Comparison of ENCODE assay signal across 15 mouse cellular contexts in the genomic region with DNA sequence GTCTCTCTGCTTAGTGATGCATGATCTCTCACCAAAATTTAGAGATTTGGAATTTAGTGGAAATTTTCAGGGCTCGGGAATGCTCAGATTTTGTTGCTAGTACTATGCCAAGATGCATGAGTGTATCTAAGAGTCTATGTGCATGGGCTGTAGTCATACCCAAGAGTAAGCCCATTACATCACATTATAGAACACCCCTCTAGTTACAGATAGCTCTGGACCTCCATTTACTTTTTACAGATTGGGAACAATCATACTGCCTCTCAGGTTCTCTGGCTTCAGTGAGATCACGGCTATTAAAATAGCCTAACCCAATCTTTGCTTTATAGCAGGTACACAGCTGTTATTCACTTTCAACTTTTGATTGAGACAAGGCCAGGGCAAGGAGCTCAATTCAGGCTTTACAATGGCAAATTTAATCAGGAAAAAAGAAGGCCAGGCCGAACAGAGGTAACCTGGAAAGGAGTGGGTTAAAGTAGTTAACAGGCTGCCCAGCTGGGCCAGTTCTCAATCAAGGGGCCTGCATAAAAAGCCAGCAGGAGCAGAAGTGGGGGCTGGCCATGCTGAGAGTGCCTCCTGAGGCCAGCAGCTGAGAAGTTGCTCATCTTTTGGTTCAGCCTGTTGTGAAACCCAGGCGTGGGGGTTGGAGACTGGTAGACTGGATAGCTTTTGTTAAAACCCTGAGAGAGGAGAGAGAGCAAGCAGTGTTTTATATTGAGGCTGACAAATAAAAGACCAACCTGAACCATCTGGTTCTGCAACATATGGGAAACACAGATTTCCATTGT.
A peak's percentile ranks its signal among the peaks of the same experiment; 100 is the strongest.
DNase-seq lines count a peak whose midpoint lies in the region; ATAC-seq and TF ChIP-seq lines count a peak whose summit lies in the region.
"Had no signal": no experiment of that assay in that cellular context is flagged by ENCODE, and none has a peak within 500 bp of the region (broad histone marks: within the 10 kb centered on the region; RNA-seq: fewer than 3 reads in every experiment).

No protein-coding gene starts in this region.

- no peak for TF ChIP-seq CTCF in brain, embryonic 14.5 days (IDR thresholded peaks at IDR 0.05; ENCODE audit: borderline replicate concordance, extremely low read depth, insufficient read depth, insufficient read length)
- no peak for TF ChIP-seq CTCF in cerebellum, adult 2 months (IDR thresholded peaks at IDR 0.05; ENCODE audit: borderline replicate concordance, insufficient read depth, low read depth, low read length)

- H3K4me1 ChIP-seq in forebrain, embryonic 13.5 days, result peaks cover 21% of the 10 kb centered on the region
- H3K4me1 ChIP-seq in midbrain, embryonic 12.5 days, result peaks cover 29% of the 10 kb centered on the region
- H3K4me1 ChIP-seq in cerebellum, adult 2 months (ENCODE audit: control insufficient read depth, insufficient read depth, low read length), result no peaks in the 10 kb centered on the region
- H3K4me1 ChIP-seq: heart, embryonic 15.5 days; liver, embryonic 12.5 days had no signal

- ATAC-seq in forebrain, embryonic 13.5 days, result peak; percentile 68; the same call in 1 of the 2 replicates
- ATAC-seq in midbrain, embryonic 12.5 days (ENCODE audit: low FRiP score, low read depth), result peak; percentile 72
- ATAC-seq: liver, embryonic 12.5 days had no signal

- TF ChIP-seq POLR2A in brain, embryonic 14.5 days (IDR thresholded peaks at IDR 0.05; ENCODE audit: borderline replicate concordance, extremely low read depth, insufficient read depth, insufficient read length, poor library complexity, severe bottlenecking), result no peak
- TF ChIP-seq POLR2A in cerebellum, adult 2 months (IDR thresholded peaks at IDR 0.05; ENCODE audit: borderline replicate concordance, insufficient read depth, low read length), result no peak

- 23% methylated on average over 4 of the region's 4 CpGs for WGBS in forebrain, embryonic 13.5 days
- WGBS in midbrain, embryonic 12.5 days, result 33% methylated on average over 4 of the region's 4 CpGs
- WGBS in cerebellum, adult 2 months, result 35% methylated on average over 4 of the region's 4 CpGs

- no peak overlapping the region for H3K27ac ChIP-seq in forebrain, embryonic 13.5 days
- H3K27ac ChIP-seq in midbrain, embryonic 12.5 days (replicated peaks), result peak overlapping the region; percentile 46
- no peak overlapping the region for H3K27ac ChIP-seq in cerebellum, adult 2 months (ENCODE audit: insufficient read depth, low read length)
- H3K27ac ChIP-seq: gastrocnemius, adult 2 months; heart, embryonic 15.5 days; liver, embryonic 12.5 days had no signal

- H3K9ac ChIP-seq in forebrain, embryonic 13.5 days, result no peak overlapping the region
- H3K9ac ChIP-seq in midbrain, embryonic 12.5 days (replicated peaks), result no peak overlapping the region
- H3K9ac ChIP-seq: heart, embryonic 15.5 days; liver, embryonic 12.5 days had no signal

- no peaks in the 10 kb centered on the region for H3K36me3 ChIP-seq in forebrain, embryonic 13.5 days (ENCODE audit: poor library complexity, severe bottlenecking)
- no peaks in the 10 kb centered on the region for H3K36me3 ChIP-seq in midbrain, embryonic 12.5 days
- H3K36me3 ChIP-seq: heart, embryonic 15.5 days; liver, embryonic 12.5 days had no signal

- no peak overlapping the region for H3K4me2 ChIP-seq in forebrain, embryonic 13.5 days
- no peak overlapping the region for H3K4me2 ChIP-seq in midbrain, embryonic 12.5 days (replicated peaks)
- H3K4me2 ChIP-seq: heart, embryonic 15.5 days; liver, embryonic 12.5 days had no signal

- no peaks in the 10 kb centered on the region for H3K27me3 ChIP-seq in forebrain, embryonic 13.5 days
- H3K27me3 ChIP-seq in midbrain, embryonic 12.5 days, result no peaks in the 10 kb centered on the region
- H3K27me3 ChIP-seq in cerebellum, adult 2 months (ENCODE audit: control insufficient read depth, insufficient read depth, low read length), result no peaks in the 10 kb centered on the region
- H3K27me3 ChIP-seq: heart, embryonic 15.5 days; liver, embryonic 12.5 days had no signal

- H3K4me3 ChIP-seq in forebrain, embryonic 13.5 days, result no peak overlapping the region
- no peak overlapping the region for H3K4me3 ChIP-seq in midbrain, embryonic 12.5 days
- H3K4me3 ChIP-seq in cerebellum, adult 2 months (replicated peaks; ENCODE audit: insufficient read depth, low read depth, low read length), result no peak overlapping the region
- H3K4me3 ChIP-seq: gastrocnemius, adult 2 months; heart, embryonic 15.5 days; liver, embryonic 12.5 days; myocyte had no signal

- peak; percentile 16 for DNase-seq in Muller cell, postnatal 12 days (ENCODE audit: inconsistent ontology term)
- DNase-seq in brain, embryonic 14.5 days (ENCODE audit: low read depth), result peak; percentile 76
- DNase-seq in cerebellum, adult 8-10 months, result no peak
- no peak for DNase-seq in cerebellum, adult 2 months
- no peak for DNase-seq in spleen, adult 18-20 months
- DNase-seq: adrenal gland, postnatal 25 days; cerebellum, adult 11-12 months; gastrocnemius, adult 2 months; kidney, postnatal 25 days; lung, postnatal 10 days had no signal

- H3K9me3 ChIP-seq in forebrain, embryonic 13.5 days (replicated peaks), result no peaks in the 10 kb centered on the region
- no peaks in the 10 kb centered on the region for H3K9me3 ChIP-seq in midbrain, embryonic 12.5 days
- H3K9me3 ChIP-seq: heart, embryonic 15.5 days; liver, embryonic 12.5 days had no signal

Comparison
In these comparisons a context has a peak if more than half of its experiments do, and no peak if none do; other contexts are left out.
1. DNase-seq: peak in Muller cell, postnatal 12 days (single experiment) and brain, embryonic 14.5 days (single experiment); none in cerebellum, adult 8-10 months (single experiment), cerebellum, adult 2 months (0 of 2) and spleen, adult 18-20 months (0 of 2).